Mouse (Mus musculus): ENCODE data around the gene B3galt4.
A peak's percentile ranks its signal among the peaks of the same experiment; 100 is the strongest.
"Not testable (repeated sequence)": the region's sequence is repeated elsewhere in the genome, so short reads cannot be mapped to it uniquely, and the experiment has no call there.

Gene B3galt4

DNA sequence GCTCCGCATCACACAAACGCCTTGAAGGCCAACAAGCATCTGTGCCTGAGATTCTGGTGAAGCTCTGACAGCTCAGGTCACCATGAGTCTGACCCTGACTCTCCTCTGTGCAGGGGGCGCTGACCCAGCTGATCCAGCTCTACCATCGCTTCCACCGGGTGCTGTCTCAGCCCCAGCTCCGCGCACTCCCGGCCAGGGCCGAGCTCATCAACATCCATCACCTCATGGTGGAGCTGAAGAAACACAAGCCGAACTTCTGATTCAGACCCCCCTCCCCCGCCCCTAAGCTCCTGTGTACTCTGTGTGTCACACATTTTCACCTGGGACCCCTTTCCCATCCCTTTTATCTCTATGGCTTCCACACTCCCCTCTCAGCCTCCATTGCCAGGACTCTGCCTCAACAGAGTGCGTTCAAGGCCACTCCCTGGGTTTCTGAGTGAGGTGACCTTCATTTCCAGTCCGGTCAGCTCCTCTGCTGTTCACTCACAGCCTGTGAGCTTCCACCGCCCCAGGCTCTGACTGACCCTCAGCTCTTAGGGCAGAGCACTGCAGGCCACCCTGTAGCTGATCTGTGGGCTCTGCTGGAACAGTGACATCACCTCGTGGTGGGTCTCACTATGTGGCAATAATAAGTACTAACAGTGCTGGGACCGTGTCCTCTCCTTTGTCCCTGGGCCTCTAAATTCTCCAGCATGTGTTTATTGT is 14.7 kb upstream of the B3galt4 start:
- no peak for DNase-seq

GRCm38 (mm10) chr17:33965082-33965845 is 14.0 kb upstream of the B3galt4 start:
- no peak for DNase-seq

GRCm38 (mm10) chr17:33962876-33963275 is 11.6 kb upstream of the B3galt4 start:
- no peak for DNase-seq

DNA sequence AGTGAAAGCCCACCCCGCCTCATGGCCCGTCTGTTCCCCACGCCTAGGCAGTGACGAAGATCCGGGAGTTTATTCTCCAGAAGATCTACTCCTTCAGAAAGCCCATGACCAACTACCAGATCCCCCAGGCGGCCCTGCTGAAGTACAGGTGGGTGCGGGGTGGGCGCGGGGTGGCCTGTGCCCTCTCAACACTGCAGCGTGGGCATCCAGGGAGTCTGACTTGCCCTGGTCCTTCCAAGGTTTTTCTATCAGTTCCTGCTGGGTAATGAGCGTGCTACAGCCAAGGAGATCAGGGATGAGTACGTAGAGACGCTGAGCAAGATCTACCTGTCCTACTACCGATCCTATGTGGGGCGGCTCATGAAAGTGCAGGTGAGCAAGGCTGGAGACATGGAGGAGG is 8.7 kb upstream of the B3galt4 start:
- DNase-seq, result no peak

- DNase-seq, result peak; percentile 29
These were observed 7.8 kb upstream of the B3galt4 start for GRCm38 (mm10) chr17:33959135-33959534.

DNA sequence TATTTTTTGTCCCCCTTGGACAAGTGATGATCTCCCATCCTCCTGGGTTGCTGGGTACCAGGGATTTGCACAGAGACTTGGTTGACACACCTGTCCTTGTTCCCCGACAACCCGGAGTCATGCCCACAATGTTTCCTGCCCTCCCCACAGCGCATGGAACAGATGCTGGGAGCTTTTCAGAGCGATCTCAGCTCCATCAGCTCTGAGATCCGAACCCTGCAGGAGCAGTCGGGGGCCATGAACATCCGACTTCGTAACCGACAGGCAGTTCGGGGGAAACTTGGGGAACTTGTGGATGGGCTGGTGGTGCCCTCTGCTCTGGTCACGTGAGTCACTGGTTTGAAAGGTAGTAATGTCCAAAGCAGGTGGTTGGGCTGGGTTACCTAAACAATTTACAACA is 7.2 kb upstream of the B3galt4 start:
- no peak for DNase-seq

DNA sequence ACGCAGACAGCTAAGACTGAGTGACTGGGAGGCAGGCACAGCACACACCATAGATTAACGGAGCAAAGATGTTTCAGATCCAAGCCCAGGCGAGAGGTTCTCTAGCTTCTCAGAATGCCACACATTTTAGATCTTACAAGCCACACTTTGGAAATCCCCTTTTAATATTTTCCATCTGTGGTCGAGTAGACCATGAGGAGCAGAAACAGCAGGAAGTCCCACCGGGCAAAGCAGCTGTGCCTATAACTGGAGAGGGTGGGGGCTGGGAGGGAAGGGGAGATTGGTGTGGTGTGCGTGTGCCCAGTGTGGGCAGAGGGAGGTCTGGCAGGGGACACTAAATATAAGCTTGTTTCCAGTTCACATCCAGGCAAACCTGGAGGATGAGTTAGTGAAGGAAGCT is 6.2 kb upstream of the B3galt4 start:
- DNase-seq, result no peak

DNA sequence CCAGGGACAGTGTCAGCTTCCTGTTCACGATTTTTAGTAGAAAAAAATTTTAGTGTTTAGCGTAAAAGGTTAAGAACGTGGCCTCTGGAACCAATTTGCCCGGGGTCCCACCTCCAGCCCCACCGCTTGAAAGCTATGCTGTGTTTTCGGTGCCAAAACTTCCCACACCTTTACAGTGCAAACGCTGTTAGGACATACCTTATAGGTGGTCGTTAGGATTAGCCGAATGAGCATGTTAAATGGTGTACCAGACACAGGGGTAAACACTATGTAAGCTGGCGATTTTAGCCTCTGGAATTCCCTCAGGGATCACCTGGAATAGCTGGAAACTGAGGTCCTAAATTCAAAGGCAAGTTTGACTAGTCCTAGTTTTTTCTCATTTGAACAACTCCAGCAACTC is 5.0 kb upstream of the B3galt4 start:
- no peak for DNase-seq

DNA sequence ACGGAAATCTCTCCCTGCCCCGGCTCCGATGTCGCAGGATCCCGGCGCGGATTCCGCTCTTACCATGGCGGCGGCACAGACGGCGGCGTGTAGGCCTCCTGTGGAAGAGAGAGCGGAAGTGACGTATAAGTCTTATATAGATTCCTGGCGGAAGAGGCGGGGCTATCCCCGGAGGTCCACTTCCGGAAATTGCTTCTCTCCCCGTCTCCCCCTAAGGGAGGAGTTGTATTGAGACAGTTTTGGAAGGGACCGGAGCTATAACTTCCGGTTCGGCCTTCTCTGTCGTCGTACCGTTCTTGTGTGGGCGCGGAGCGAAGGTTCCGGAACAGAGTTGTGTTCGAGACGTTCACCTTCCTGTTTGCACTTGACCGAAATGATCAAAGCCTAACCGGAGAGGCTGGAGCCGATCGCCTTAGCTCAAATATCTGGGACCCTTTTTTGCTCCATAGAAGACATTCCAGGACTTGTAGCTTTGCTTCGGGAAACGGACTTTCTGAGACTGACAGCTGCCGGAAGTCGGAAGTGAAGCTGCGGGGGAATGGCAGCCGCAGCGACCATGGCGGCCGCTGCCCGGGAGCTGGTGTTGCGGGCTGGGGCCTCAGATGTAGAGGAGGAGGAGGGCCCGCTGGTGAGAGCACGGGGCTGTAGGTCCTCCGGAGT is 4.4 kb upstream of the B3galt4 start, which contains the start of the genes Vps52 and Rps18:
TSS of gene Vps52 (plus strand) at position 258 of the 660 bp plus-strand sequence.
TSS of gene Rps18 (minus strand) at position 447 of the 660 bp plus-strand sequence.
- peak; percentile 95 for DNase-seq

DNA sequence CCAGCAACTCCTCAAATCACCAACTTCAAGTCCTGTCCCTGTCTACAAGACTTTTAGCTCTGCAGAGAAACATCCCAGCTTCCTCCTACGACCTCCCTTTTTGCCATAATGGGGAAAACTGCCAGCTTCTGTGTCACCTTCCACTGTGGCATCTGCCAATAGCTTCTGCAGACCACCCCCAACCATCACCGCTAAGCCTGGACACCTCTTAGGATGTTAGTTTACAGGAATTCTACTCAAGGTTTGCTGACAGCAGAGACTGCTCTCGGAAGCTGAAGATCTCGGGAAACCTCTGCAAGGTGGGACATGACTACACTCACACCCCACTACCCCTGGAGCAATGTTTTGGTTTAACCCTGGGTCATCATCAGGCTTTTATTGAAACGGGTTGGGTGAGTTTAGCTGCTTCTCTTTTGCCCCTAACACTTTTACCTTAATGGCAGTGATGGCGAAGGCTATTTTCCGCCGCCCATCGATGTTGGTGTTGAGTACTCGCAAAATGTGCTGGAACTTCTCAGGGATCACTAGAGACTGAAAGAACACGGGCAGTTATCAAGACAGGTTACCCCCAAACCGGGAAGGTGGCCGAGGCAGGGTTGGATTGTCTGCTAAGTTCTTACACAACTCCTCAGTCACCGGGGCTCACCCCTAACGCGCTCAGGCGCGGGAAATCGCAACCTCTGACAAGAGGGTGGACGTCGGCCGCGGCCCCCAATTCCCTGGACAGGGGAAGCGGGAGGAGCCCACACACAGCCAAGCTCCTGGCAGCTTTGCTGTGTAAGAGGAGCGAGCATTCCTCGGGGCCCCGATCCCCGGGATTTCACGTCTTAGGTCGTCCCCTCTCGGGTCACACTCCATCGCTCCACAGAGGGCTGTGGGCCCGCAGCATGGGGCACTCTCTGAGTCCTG is 3.6 kb upstream of the B3galt4 start:
- DNase-seq, result no peak

- DNase-seq, result no peak
These were observed 2.8 kb upstream of the B3galt4 start for GRCm38 (mm10) chr17:33953961-33954565.

DNA sequence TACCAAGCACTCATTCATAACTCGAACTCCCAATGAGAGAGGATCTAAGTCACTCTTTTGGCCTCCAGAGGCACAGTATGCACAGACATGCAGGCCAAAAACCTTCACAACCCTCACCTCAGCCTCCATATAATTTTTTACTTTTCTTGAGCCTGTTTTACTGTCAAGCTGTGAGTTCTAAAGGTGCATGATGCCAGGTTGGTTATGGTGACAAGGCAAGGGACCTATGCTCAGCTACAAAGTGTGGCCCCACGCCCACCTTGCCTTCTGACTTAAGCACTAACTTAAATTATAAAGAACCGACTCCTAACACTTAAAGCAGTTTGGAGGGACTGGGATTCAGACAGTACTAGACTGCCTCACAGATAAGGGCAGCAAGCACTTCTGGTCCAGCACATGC is 2.0 kb upstream of the B3galt4 start:
- no peak for DNase-seq

DNA sequence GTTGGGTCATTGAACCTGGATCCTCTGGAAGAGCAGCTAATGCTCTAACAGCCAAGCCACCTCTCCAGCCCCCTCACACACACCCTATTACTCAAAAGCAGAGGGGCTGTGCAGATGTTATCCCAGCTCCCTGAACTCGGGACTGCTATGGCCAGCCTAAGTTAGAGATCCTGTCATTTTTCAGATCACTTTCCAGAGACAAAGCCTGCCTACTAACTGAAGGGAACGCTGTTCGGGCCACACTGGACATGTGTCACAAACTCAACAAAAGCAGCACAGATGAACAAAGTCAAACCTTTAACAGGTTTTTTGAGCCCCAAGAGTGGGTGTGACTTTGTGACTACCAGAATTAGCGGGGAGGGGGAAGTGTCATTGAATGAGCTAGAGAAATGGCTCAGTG is 1.6 kb upstream of the B3galt4 start:
- DNase-seq, result no peak

- not testable (repeated sequence) for DNase-seq
These were observed 727 bp upstream of the B3galt4 start for GRCm38 (mm10) chr17:33952015-33952414.

DNA sequence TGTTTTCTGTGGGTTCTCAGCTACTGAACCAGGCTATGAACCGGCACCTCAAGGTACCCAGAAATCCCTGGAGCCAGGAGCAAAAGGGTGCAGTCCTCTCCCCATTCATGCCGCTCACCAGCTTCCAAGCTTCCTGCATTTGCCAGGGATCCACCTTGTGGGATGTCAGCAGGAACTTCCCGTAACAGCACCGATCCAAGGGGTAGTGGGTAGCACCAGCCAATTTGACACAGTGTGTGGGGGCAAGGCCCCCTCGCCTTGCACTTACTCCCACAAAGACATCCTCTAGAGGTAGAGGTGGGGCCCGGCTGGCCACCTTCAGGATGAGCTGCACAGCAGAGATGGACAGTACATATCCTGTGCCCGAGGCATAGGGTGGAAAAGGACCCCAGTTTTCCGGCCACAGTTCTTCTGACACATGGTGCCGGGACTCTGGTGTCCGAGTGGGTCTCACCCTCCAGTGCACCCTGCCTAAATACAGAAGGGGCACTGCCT is 1.1 kb downstream of the B3galt4 start:
- DNase-seq, result peak; percentile 14

GRCm38 (mm10) chr17:33948905-33949537 is 2.3 kb downstream of the B3galt4 start:
- DNase-seq, result no peak

- DNase-seq, result peak; percentile 20
These were observed 3.0 kb downstream of the B3galt4 start for GRCm38 (mm10) chr17:33948090-33948904.

GRCm38 (mm10) chr17:33947430-33948089 is 3.7 kb downstream of the B3galt4 start:
- no peak for DNase-seq

- no peak for DNase-seq
These were observed 7.8 kb downstream of the B3galt4 start for GRCm38 (mm10) chr17:33943454-33943853.

- DNase-seq, result no peak
These were observed 9.9 kb downstream of the B3galt4 start for GRCm38 (mm10) chr17:33941381-33941780.

Data from kidney, postnatal 10 days (tissue).